Mouse (Mus musculus) bone marrow macrophage, adult 2 months (primary cell): ENCODE measurements around the gene Glb1. TPM values are rescaled to one million over a fixed set of nuclear protein-coding genes. Genes with fewer than 3 reads are reported as not detected.

ENCODE experiments used
- H3K27ac ChIP-seq: 2 replicates; pipeline ENCODE4 v1.5.1; 2012; ENCODE audit warnings: low read depth, low read length; ENCODE audit not compliant: insufficient read depth
- H3K4me1 ChIP-seq: 2 replicates; pipeline ENCODE4 v1.6.1; 2012; ENCODE audit warnings: low read length; ENCODE audit not compliant: control insufficient read depth, insufficient read depth
- H3K4me3 ChIP-seq: 2 replicates; pipeline ENCODE4 v1.5.1; 2012; ENCODE audit warnings: mild to moderate bottlenecking, low read length, moderate library complexity; ENCODE audit not compliant: insufficient read depth
- CTCF ChIP-seq: IDR thresholded peaks from 2 replicates; pipeline ENCODE4 v1.5.1; 2012; ENCODE audit warnings: low read depth, mild to moderate bottlenecking, low read length, moderate library complexity
- POLR2A ChIP-seq: IDR thresholded peaks from 2 replicates; pipeline ENCODE4 v1.6.1; 2012; ENCODE audit warnings: mild to moderate bottlenecking, low read depth, low read length, borderline replicate concordance
- polyA plus RNA-seq: library from polyadenylated mRNA; stranded (reverse); fragments of >200 nt; gene quantifications from 2 replicates; pipeline ENCODE4 v1.2.4, GENCODE M21; 2012; ENCODE audit not compliant: missing spikeins, insufficient read depth, insufficient read length

Glb1 gene
- polyA plus RNA-seq, 1 experiment: 74.4 TPM

GRCm38 (mm10) chr9:114394677-114395076 is 6.2 kb upstream of the Glb1 start:
- TF ChIP-seq CTCF: no peak
- no peak for TF ChIP-seq POLR2A
- Histone ChIP-seq H3K4me1 (peaks cover 20% of the 10 kb centered on the region), H3K4me3 (no peak overlapping the region), H3K27ac (peak overlapping the region; percentile 86)

GRCm38 (mm10) chr9:114395258-114395657 is 5.6 kb upstream of the Glb1 start:
- TF ChIP-seq CTCF (no peak), POLR2A (no peak)
- H3K27ac ChIP-seq: peak overlapping the region; percentile 86; the same call in 1 of the 2 replicates
- peaks cover 20% of the 10 kb centered on the region for H3K4me1 ChIP-seq
- H3K4me3 ChIP-seq: no peak overlapping the region

DNA sequence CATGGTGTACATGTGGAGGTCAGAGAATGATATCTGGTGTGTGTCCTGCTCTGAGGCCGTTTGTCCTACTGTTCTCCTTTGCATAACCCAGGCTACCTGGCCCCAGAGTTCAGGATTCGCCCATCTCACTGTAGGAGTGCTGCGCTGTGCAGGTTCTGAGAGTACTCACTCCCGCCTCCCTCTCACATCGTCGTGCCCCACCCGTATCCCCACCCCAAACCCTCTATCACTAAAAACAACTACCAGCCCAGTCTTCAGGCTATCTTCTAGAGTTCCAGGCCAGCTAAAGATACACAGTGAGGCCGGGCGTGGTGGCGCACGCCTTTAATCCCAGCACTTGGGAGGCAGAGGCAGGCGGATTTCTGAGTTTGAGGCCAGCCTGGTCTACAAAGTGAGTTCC is 1.2 kb upstream of the Glb1 start:
- no peak overlapping the region for H3K27ac ChIP-seq

DNA sequence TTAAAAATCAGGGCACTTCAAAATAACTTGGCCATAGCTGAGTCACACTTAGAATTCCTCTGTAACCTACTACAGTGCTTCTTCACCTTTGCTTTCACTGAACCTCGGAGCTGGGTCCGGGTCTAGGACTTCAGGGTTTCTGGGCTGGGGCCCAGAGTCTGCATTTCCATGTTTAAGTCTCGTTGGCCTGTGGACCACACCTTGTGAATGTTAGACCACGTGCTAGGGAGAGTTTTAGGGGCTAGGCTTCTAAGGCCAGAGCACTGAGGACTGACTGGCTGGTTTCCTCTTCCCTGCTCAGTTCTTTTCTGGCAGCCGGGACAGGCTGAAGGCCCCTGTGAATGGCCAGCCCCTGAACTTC is 308 bp upstream of the Glb1 start:
- peak overlapping the region; percentile 87 for H3K27ac ChIP-seq
- TF ChIP-seq POLR2A (0 out of 2 replicates have a peak, but pooled peaks have one; percentile 63), CTCF (no peak)

More for the DNA sequence above, 1.2 kb upstream of the Glb1 start:
- Histone ChIP-seq H3K4me1 (peaks cover 13% of the 10 kb centered on the region), H3K4me3 (no peak overlapping the region)
- TF ChIP-seq CTCF (no peak), POLR2A (no peak)

DNA sequence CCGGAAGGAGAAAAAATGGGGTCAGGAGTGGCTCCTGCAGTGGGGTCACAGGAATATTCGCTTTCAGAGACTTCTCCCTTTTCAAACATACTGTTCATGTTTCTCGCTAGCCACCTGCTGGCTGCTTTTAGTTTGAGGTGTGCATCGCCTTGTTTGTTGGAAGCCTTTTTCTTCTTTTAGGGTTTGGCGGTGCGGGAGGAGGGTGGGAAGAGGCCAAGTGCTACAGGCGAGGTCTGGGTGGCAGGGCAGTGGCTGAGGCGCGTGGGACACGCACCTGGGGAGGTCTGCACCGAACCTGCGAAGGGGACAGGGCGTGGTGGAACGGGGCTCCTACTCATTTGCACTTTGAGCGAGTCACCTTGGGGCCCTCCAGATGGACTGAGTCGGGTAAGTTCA is 807 bp downstream of the Glb1 start:
- Histone ChIP-seq H3K4me1 (peaks cover 5% of the 10 kb centered on the region), H3K27ac (peak overlapping the region; percentile 91)
- no peak for TF ChIP-seq CTCF
- no peak for TF ChIP-seq POLR2A

More for the DNA sequence above, 308 bp upstream of the Glb1 start:
- Histone ChIP-seq H3K4me3 (peak overlapping the region; percentile 89), H3K4me1 (peaks cover 5% of the 10 kb centered on the region)

DNA sequence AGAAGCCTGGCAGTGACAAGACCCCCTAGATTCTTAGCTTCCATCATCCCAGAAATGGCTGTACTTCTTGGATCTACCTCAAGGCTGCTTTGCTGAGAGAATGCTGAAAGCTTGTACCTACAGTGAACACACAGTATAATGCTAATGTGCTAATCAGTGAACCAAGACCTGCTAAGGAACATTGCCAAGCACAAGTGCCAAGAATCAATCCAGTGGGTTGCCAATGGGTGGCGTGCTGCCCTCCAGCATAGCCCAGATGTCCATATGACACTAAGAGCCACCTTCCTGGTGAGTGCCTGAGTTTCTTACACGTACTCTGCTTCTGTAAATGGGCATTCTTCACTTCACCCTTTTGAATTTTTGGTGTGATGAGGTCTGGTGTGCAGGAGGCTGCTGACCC is 6.8 kb downstream of the Glb1 start:
- TF ChIP-seq POLR2A: no peak
- no peak for TF ChIP-seq CTCF
- Histone ChIP-seq H3K27ac (no peak overlapping the region), H3K4me1 (no peaks in the 10 kb centered on the region), H3K4me3 (no peak overlapping the region)

More for the DNA sequence above, 807 bp downstream of the Glb1 start:
- peak overlapping the region; percentile 89 for H3K4me3 ChIP-seq

GRCm38 (mm10) chr9:114410313-114410862 is 9.5 kb downstream of the Glb1 start:
- TF ChIP-seq POLR2A (no peak), CTCF (no peak)
- Histone ChIP-seq H3K4me1 (no peaks in the 10 kb centered on the region), H3K27ac (no peak overlapping the region), H3K4me3 (no peak overlapping the region)

DNA sequence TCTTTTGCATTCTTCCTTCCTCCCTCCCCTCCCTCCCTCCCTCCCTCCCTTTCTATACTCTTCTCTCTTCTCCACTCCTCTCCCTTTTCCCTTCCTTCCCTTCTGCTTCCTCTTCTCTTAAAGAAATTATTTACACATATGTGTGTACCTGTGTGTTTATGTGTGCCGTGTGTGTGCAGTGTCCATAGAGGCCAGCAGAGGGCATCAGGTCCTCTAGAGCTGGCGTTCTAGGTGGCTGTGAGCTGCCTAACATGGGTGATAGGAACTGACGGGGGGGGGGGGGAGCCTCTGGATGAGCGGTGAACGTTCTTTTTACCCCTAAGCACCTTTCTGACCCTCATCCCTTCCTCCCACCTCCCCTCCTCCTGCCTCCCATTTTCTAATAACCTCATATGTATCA is 10.4 kb downstream of the Glb1 start:
- H3K27ac ChIP-seq: no peak overlapping the region
- TF ChIP-seq POLR2A: no peak
- TF ChIP-seq CTCF: no peak
- no peaks in the 10 kb centered on the region for H3K4me1 ChIP-seq
- no peak overlapping the region for H3K4me3 ChIP-seq

DNA sequence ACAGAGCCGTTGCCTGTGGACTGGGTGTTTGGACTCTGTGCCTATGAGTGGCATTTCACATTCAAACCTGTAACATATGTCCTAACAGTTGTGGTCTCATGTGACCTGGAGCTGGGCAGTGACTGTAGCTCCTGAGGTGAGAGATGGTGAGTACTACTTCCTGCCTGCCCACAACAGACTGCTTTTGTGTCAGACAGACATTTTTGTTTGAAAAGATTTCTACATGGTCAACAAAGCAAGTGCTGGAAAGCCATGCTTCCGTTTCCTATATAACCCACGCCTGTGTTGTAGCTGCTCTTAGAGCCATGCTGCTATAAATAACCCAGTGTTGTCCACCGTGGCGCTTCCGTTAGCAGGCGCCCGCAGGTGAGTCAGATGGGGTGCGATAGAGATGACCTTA is 11.5 kb downstream of the Glb1 start:
- Histone ChIP-seq H3K4me1 (no peaks in the 10 kb centered on the region), H3K4me3 (no peak overlapping the region), H3K27ac (no peak overlapping the region)
- TF ChIP-seq POLR2A (no peak), CTCF (no peak)

GRCm38 (mm10) chr9:114413866-114414265 is 13.0 kb downstream of the Glb1 start:
- Histone ChIP-seq H3K27ac (no peak overlapping the region), H3K4me1 (no peaks in the 10 kb centered on the region), H3K4me3 (no peak overlapping the region)
- TF ChIP-seq CTCF (no peak), POLR2A (no peak)
